Mouse (Mus musculus) forebrain, embryonic 13.5 days (tissue): Measurements from ENCODE around the gene Prss44. TPM values are rescaled to one million over a fixed set of nuclear protein-coding genes. Genes with fewer than 3 reads are reported as not detected.

Experiments
- ATAC-seq: fragments of 200-750 bp; cut with Nextera tagmentation; 2 replicates; pipeline ENCODE4 v1.8.0; 2017
- H3K27ac ChIP-seq: fragments of 300-500 bp; sonication (generic); 2 replicates; pipeline ENCODE4 v1.5.1; 2015; ENCODE audit warnings: inconsistent platforms, mild to moderate bottlenecking, moderate library complexity
- H3K27me3 ChIP-seq: fragments of 300-500 bp; sonication (generic); 2 replicates; pipeline ENCODE4 v1.6.1; 2015; ENCODE audit warnings: mild to moderate bottlenecking, inconsistent platforms
- H3K36me3 ChIP-seq: fragments of 300-500 bp; sonication (generic); 2 replicates; pipeline ENCODE4 v1.6.1; 2015; ENCODE audit warnings: mild to moderate bottlenecking, inconsistent platforms; ENCODE audit not compliant: poor library complexity, severe bottlenecking
- H3K4me1 ChIP-seq: fragments of 300-500 bp; sonication (generic); 2 replicates; pipeline ENCODE4 v1.6.1; 2015; ENCODE audit warnings: inconsistent platforms
- H3K4me2 ChIP-seq: fragments of 300-500 bp; sonication (generic); 2 replicates; pipeline ENCODE4 v1.6.1; 2015; ENCODE audit warnings: inconsistent platforms, mild to moderate bottlenecking, moderate library complexity
- H3K4me3 ChIP-seq: fragments of 300-500 bp; sonication (generic); 2 replicates; pipeline ENCODE4 v1.5.1; 2015; ENCODE audit warnings: mild to moderate bottlenecking, inconsistent platforms
- H3K9ac ChIP-seq: fragments of 300-500 bp; sonication (generic); 2 replicates; pipeline ENCODE4 v1.6.1; 2015; ENCODE audit warnings: mild to moderate bottlenecking, inconsistent platforms
- H3K9me3 ChIP-seq: fragments of 300-500 bp; sonication (generic); replicated peaks from 2 replicates; pipeline ENCODE4 v1.6.1; 2016; ENCODE audit warnings: inconsistent platforms
- WGBS: fragments of 180-500 bp; shearing (Covaris S2); methylation state at CpG from one replicate; pipeline ENCODE4 v1.1.7; 2015; 5-methylcytosine and 5-hydroxymethylcytosine counted together
- polyA plus RNA-seq: library from polyadenylated mRNA; unstranded; fragments of >200 nt; fragmentation: Nextera tagmentation; extraction: Ambion mirVana; gene quantifications from 2 replicates; pipeline ENCODE4 v1.2.1, GENCODE M21; 2015

Gene Prss44
- polyA plus RNA-seq, result not detected in 2 replicates

DNA sequence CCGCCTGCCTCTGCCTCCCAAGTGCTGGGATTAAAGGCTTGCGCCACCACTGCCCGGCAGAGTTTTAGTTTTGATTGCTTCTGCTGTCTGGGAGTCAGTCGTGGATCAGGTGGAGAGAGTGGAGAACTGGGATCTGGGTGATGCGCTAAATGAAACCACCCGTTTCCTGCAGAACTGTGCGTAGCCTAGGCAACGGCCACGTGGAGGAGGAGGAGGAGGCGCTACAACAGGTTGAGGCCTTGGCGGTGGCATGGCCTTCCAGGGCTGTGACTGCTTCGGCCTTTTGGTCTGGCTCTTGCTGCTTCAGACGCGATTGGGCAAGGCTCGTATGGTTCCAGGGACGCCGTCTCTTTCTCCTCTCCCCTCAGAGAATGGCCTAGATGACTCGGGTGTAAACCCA is at the start of gene Prss44:
TSS of gene Prss44 (plus strand) at position 206 of the 400 bp plus-strand sequence.
- Histone ChIP-seq H3K4me1 (no peaks in the 10 kb centered on the region), H3K36me3 (no peaks in the 10 kb centered on the region)
- WGBS, result 69% methylated on average over 18 of the region's 18 CpGs

DNA sequence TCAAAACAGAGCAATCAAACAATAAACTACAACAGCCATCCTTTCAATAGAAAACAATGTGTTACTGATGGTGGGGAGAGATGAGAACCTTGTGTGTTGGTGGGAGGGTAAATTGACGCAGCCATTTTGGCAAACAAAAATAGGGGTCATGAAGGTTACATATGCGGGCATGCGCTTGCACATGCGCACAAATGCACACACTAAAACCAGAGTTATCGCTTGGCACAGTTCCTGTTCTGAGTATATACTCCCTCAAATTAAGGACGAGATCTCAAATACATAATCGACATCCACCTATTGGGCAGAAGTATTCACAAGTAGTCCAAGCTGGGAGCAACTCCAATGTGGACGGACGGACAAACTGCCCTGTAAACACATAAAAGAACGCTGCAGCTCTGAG is 41.5 kb upstream of the Prss44 start:
- 93% methylated on average over 10 of the region's 10 CpGs for WGBS
- Histone ChIP-seq H3K36me3 (no peaks in the 10 kb centered on the region), H3K4me1 (no peaks in the 10 kb centered on the region), H3K9me3 (no peaks in the 10 kb centered on the region), H3K27me3 (no peaks in the 10 kb centered on the region), H3K4me3 (no peak overlapping the region), H3K9ac (no peak overlapping the region), H3K27ac (no peak overlapping the region), H3K4me2 (no peak overlapping the region)
- no peak for ATAC-seq

More for the DNA sequence above, at the start of gene Prss44:
- ATAC-seq, result no peak
- Histone ChIP-seq H3K9ac (no peak within 1 kb of the TSS), H3K4me3 (no peak within 1 kb of the TSS), H3K27me3 (no peaks in the 10 kb centered on the region), H3K9me3 (no peaks in the 10 kb centered on the region), H3K4me2 (no peak within 1 kb of the TSS), H3K27ac (no peak within 1 kb of the TSS)

DNA sequence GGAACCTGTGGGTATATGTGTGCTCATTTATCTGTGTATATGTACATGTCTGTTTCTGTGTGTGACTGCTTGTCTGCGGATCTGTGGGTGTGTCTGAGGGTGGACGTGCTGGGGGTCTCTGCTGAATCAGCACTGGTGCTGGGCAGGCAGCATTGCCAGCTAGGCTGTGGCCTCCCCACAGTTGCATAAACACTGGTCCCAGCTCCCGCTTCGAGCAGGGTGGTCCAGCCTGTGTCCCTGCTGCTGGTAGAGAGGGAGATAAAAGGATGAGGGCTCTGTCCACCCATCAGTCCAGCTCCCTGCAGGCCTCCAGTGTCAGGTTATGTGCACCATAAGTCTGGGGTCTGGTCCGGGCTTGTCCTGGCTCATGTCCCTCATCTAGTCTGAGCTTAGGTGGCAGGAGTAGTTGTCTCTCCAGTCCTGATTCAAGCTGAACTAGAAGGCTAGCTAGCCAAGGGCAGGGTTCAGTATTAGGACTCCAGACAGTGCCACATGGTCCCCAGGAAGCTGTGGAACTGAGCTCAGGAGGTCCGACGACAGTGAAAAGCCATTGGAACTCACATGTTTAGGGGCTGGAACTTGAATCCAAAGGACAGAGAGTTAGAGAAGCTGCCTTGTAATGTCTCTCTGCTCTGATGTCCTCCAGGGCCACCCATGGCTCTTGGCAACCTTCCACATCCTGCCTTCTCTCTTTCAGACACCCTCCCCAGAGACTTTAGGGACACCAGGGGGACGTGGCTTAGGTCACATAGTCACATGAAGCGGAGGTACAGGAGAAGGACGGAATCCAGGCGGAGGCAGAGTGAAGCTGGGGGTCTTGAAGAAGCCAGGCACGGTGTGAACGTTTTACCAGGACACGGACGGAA is 39.2 kb upstream of the Prss44 start:
- H3K4me1 ChIP-seq, result no peaks in the 10 kb centered on the region
- H3K9ac ChIP-seq, result no peak overlapping the region
- no peak overlapping the region for H3K4me3 ChIP-seq
- WGBS, result 80% methylated on average over 15 of the region's 15 CpGs
- no peak for ATAC-seq
- 0 out of 2 replicates have a peak, but pooled peaks cover 2% of the 10 kb centered on the region for H3K27me3 ChIP-seq
- no peaks in the 10 kb centered on the region for H3K36me3 ChIP-seq
- H3K4me2 ChIP-seq, result no peak overlapping the region
- no peak overlapping the region for H3K27ac ChIP-seq
- H3K9me3 ChIP-seq, result no peaks in the 10 kb centered on the region

DNA sequence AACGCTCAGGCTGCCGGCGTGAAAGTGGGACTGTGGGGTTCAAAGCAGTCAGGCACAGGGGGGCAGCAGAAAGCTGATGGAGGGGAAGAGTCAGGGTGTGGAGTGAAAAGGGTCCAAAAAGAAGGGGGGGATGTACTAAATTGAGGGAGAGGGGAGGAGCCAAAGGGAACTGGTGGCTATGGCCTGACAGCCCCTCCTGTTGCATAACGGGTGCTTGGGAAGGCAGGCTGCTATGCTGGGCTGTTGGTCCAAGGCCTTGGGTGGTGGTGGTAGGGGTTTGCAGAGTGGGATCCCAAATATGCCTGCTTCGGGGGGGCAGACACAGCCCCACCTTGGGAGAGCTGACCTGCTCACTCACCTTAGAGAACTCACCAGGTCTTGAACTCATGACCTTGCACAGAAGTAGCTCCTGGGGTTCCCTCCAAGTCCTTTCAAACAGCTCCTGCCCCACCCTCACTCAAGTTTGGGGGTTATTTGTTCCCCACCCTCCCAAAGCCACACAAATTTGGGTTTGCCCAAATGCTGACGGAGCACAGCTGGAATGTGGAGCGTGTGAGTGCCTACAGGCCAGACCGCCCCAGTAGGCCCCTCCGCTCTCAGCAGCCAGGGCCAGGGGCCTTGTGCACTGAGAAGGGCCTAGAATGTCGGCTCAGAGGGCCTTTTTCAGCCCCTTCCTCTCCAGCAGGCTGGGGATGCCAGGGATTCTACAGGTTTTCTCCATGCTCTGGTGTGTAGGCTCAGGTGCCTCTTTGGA is 38.3 kb upstream of the Prss44 start:
- H3K36me3 ChIP-seq, result no peaks in the 10 kb centered on the region
- H3K4me2 ChIP-seq, result no peak overlapping the region
- H3K4me1 ChIP-seq, result peaks cover 1% of the 10 kb centered on the region; the same call in 1 of the 2 replicates
- no peak for ATAC-seq
- no peak overlapping the region for H3K9ac ChIP-seq
- no peak overlapping the region for H3K4me3 ChIP-seq
- WGBS, result 78% methylated on average over 10 of the region's 10 CpGs
- H3K27ac ChIP-seq, result no peak overlapping the region
- H3K27me3 ChIP-seq, result peaks cover 7% of the 10 kb centered on the region
- H3K9me3 ChIP-seq, result no peaks in the 10 kb centered on the region

DNA sequence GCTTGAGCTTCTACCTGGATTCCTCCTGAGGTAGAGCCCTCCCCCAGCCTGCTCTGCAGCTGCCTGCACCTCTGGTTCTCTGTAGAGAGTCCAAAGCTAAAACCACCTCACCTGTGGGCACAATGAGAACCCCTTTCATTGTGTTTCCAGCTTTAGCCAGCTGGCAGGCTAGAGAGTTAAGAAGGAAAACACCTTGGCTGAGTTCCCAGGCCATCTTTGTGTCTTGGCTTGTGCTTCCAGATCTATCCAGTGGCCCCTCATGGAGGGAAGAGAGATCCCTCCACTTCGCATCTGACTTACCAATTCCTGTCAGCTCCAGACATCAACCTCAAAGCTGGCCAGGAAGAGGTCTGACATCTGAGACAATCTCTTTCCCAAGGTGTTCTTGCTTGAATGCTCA is 35.7 kb upstream of the Prss44 start:
- H3K4me3 ChIP-seq, result no peak overlapping the region
- 85% methylated on average over 1 of the region's 1 CpGs for WGBS

DNA sequence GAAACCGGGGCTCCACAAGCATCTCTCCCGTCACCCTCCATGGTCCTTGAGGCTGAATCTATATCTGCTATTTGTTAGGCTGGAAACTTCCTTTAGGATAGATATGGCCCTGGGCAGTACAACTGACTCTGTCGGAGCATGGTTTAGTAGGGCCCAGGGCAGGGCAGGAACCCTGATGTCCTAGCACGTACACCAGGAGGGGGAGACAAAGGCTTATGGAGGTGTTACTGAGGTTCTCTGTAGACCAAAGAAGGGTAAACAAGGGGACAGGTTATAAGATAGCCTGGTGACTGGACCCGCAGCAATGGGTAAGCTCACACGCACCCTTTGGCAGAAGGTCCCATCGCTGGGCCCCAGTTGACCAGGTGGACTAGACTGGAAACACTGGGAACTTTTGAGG is 35.2 kb upstream of the Prss44 start:
- Histone ChIP-seq H3K9me3 (no peaks in the 10 kb centered on the region), H3K4me2 (no peak overlapping the region), H3K4me3 (no peak overlapping the region), H3K36me3 (no peaks in the 10 kb centered on the region), H3K27ac (no peak overlapping the region), H3K27me3 (peaks cover 9% of the 10 kb centered on the region), H3K9ac (no peak overlapping the region), H3K4me1 (peaks cover 8% of the 10 kb centered on the region; the same call in 1 of the 2 replicates)
- ATAC-seq, result no peak
- 82% methylated on average over 7 of the region's 7 CpGs for WGBS

More for the DNA sequence above, 35.7 kb upstream of the Prss44 start:
- Histone ChIP-seq H3K36me3 (no peaks in the 10 kb centered on the region), H3K4me1 (peaks cover 8% of the 10 kb centered on the region; the same call in 1 of the 2 replicates), H3K27ac (no peak overlapping the region), H3K27me3 (peaks cover 9% of the 10 kb centered on the region), H3K9me3 (no peaks in the 10 kb centered on the region), H3K4me2 (no peak overlapping the region), H3K9ac (no peak overlapping the region)
- no peak for ATAC-seq

DNA sequence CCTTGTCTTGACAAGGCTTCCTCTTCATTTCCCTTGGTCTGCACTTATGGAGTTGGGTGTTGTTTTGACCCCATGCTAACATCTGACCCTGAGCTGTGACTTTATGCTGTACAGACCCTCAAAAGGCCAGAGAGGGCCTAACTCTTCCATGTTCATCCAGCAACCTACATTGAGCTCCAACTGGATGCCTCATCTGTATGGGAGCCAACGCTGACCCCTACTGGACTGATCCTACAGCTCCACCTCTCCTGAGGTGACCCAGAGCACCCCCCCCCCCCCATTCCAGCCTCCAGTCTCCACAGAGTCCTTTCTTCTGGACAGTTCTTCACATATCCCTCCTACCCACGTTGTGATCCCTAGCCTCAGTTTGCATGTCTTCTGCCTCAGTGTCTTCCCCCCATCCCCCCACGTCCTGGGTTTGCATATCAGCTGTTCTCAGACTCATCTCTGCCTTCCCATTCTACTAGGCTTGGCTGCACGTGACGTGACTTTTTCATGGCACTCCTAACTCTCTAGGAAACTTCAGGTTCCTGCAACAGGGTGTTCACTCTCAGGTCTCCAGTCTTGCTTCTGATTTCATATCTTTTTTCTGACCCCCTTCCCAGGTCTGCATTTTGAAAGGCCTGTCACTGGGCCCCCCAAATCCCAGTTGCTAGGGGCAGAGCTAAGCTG is 34.4 kb upstream of the Prss44 start:
- Histone ChIP-seq H3K27me3 (peaks cover 9% of the 10 kb centered on the region), H3K27ac (no peak overlapping the region), H3K4me1 (peaks cover 8% of the 10 kb centered on the region; the same call in 1 of the 2 replicates), H3K9me3 (no peaks in the 10 kb centered on the region), H3K4me2 (no peak overlapping the region), H3K4me3 (no peak overlapping the region), H3K9ac (no peak overlapping the region), H3K36me3 (no peaks in the 10 kb centered on the region)
- 63% methylated on average over 5 of the region's 5 CpGs for WGBS
- ATAC-seq, result no peak

DNA sequence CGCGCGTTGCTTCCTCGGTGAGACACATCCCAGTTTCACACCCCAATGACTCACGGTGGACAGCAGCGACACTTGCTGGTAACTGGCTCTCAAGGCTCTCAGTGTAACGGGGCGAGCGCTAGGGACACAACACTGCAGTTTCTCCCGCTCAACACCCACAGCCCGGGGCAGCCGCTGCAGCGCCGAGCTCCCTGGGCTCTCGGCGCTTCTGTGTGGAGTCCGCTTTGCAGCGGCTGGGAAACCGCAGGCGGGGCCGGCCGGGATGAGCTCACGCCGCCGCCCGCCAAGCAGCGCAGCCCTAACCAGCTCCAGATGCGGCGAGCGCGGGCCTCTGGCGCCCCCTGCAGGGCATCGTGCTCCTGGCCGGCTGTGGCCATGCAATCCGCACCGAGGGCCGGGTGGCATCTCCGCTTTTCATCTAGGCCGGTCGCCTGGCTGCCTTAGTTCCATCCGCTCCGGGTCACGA is 32.5 kb upstream of the Prss44 start:
- Histone ChIP-seq H3K9ac (peak overlapping the region; percentile 74), H3K9me3 (no peaks in the 10 kb centered on the region), H3K4me3 (peak overlapping the region; percentile 46), H3K4me1 (peaks cover 8% of the 10 kb centered on the region; the same call in 1 of the 2 replicates), H3K36me3 (no peaks in the 10 kb centered on the region), H3K27ac (peak overlapping the region; percentile 51; the same call in 1 of the 2 replicates), H3K4me2 (peak overlapping the region; percentile 70), H3K27me3 (peaks cover 9% of the 10 kb centered on the region)
- WGBS, result under 1% methylated on average over 43 of the region's 43 CpGs
- ATAC-seq, result peak; percentile 97

DNA sequence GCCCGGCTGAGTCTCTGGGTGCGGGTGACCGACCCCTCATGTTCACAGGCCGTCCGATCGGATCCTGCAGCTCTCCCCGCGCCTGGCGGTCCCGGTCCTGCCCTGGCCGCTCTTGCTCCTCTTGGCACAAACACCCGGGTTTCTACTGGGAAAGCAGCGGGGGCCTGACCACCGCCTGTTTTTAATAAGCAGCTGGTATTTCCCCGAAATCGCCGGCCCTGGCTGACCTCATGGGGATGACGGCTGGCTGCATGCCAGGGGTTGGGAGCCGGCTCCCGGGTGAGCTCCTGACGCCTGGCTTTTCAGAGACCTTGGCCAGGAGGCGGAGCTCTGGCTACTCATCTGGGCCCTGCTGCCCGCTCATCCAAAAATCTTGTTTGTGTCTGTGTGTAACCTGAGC is 32.1 kb upstream of the Prss44 start:
- Histone ChIP-seq H3K36me3 (no peaks in the 10 kb centered on the region), H3K4me2 (peak overlapping the region; percentile 70), H3K9me3 (no peaks in the 10 kb centered on the region), H3K4me3 (peak overlapping the region; percentile 46), H3K27me3 (peaks cover 9% of the 10 kb centered on the region), H3K9ac (peak overlapping the region; percentile 74), H3K4me1 (peaks cover 8% of the 10 kb centered on the region; the same call in 1 of the 2 replicates), H3K27ac (peak overlapping the region; percentile 51; the same call in 1 of the 2 replicates)
- WGBS, result under 1% methylated on average over 23 of the region's 23 CpGs
- peak; percentile 59 for ATAC-seq

DNA sequence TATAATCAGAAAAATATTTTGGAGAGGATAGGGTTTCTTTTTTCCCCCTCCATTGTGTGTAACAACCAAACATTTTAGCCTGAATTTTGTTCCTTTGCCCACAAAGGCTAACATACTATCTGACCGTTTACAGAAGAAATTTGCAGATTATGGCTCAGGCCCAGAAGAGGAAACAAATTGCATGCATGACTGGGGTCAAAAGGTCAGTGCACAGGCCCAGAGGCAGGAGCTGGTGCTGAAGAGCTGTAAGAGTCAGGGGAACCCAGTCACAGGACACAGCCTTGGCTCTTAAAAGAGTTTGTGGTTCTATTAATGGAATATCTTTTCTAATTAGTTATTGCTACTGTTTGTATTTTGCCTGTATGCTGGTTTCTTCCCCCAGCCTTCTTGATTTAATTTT is 30.2 kb upstream of the Prss44 start:
- Histone ChIP-seq H3K27me3 (peaks cover 9% of the 10 kb centered on the region), H3K4me2 (no peak overlapping the region), H3K9ac (no peak overlapping the region), H3K4me3 (no peak overlapping the region), H3K9me3 (no peaks in the 10 kb centered on the region), H3K36me3 (no peaks in the 10 kb centered on the region), H3K4me1 (peaks cover 8% of the 10 kb centered on the region; the same call in 1 of the 2 replicates), H3K27ac (no peak overlapping the region)
- WGBS, result 62% methylated on average over 1 of the region's 1 CpGs
- ATAC-seq, result no peak

DNA sequence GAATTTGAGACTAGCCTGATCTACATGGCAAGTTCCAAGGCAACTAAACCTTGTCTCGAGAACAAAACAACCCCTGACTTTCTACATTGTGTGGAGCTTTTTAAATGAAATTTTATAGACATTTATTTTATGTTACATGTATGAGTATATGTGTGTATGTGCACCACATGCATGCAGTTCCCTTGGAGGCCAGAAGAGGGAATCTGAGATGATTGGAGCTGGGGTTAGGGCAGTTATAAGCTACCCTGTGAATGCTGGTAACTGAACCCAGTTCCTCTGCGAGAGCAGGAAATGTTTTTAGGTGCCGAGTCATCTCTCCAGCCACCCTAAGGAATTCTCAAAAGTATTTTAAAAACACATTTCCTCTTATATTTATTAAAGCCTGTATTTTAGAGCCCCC is 25.6 kb upstream of the Prss44 start:
- WGBS, result 91% methylated on average over 3 of the region's 3 CpGs

More for the DNA sequence above, 25.6 kb upstream of the Prss44 start:
- Histone ChIP-seq H3K9ac (no peak overlapping the region), H3K4me2 (no peak overlapping the region), H3K9me3 (no peaks in the 10 kb centered on the region), H3K27ac (no peak overlapping the region), H3K4me3 (no peak overlapping the region), H3K36me3 (no peaks in the 10 kb centered on the region), H3K27me3 (no peaks in the 10 kb centered on the region), H3K4me1 (no peaks in the 10 kb centered on the region)
- ATAC-seq, result no peak
